Mouse (Mus musculus): ENCODE data around the gene Med6.
"Not testable (repeated sequence)": the region's sequence is repeated elsewhere in the genome, so short reads cannot be mapped to it uniquely, and the experiment has no call there.

DNA sequence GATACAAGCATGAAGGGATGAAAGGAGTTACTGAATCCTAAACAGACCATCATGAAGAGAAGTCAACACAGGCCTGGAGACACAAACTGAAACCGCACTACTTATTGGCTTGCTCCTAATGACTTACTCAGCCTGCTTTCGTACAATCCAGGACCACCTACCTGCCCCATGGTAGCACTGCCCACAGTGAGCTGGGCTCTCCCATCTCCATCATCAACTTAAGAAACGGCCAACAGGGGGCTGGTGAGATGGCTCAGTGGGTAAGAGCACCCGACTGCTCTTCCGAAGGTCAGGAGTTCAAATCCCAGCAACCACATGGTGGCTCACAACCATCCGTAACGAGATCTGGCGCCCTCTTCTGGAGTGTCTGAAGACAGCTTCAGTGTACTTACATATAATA lies 64.2 kb downstream of the Med6 start:
- TF ChIP-seq CTCF (IDR thresholded peaks at IDR 0.05; ENCODE audit: borderline replicate concordance, insufficient read depth, low read depth, low read length); POLR2A (IDR thresholded peaks at IDR 0.05; ENCODE audit: borderline replicate concordance, insufficient read depth, low read length): not testable (repeated sequence)

Data from cerebellum, adult 2 months (tissue).